Mouse (Mus musculus) midbrain, embryonic 14.5 days (tissue): ENCODE data around the gene Cyp4f14. TPM values are rescaled to one million over a fixed set of nuclear protein-coding genes. Genes with fewer than 3 reads are reported as not detected.

Experiments used
- polyA plus RNA-seq: library from polyadenylated mRNA; unstranded; fragments of >200 nt; fragmentation: Nextera tagmentation; extraction: Ambion mirVana; gene quantifications from 2 replicates; pipeline ENCODE4 v1.2.1, GENCODE M21; 2014

The Cyp4f14 gene
- polyA plus RNA-seq, 1 experiment from 2014 or later = not detected

Other genes starting within 250 kb of the Cyp4f14 start
- gene Cyp4f15, start 231.7 kb downstream of the Cyp4f14 start, polyA plus RNA-seq = 0.78 and 1.3 TPM in 2 replicates
- gene Zfp871, start 129.1 kb downstream of the Cyp4f14 start, polyA plus RNA-seq = 67.6 and 81.3 TPM in 2 replicates
- gene Zfp811, start 107.4 kb downstream of the Cyp4f14 start, polyA plus RNA-seq = 43.9 and 54.3 TPM in 2 replicates
- gene Zfp799, start 87.1 kb downstream of the Cyp4f14 start, polyA plus RNA-seq = 21.4 and 23.7 TPM in 2 replicates
- gene Zfp870, start 25.7 kb downstream of the Cyp4f14 start, polyA plus RNA-seq = 6.1 and 11.1 TPM in 2 replicates
- gene Cyp4f13, start 30.1 kb upstream of the Cyp4f14 start, polyA plus RNA-seq = 4.7 and 6.6 TPM in 2 replicates
- gene Zfp472, start 48.5 kb upstream of the Cyp4f14 start, polyA plus RNA-seq = 9.7 and 10.5 TPM in 2 replicates
- gene Zfp952, start 75.8 kb upstream of the Cyp4f14 start, polyA plus RNA-seq = 20.2 and 24.2 TPM in 2 replicates
- gene Zfp763, start 116.1 kb upstream of the Cyp4f14 start, polyA plus RNA-seq = 30.1 and 35.7 TPM in 2 replicates
- not detected in 2 replicates for gene 4921501E09Rik, start 150.7 kb upstream of the Cyp4f14 start, polyA plus RNA-seq
- gene Zfp563, start 172.0 kb upstream of the Cyp4f14 start, polyA plus RNA-seq = 27.7 and 30.2 TPM in 2 replicates
- 0.08 and 0.09 TPM in 2 replicates for gene Morc2b, start 222.3 kb upstream of the Cyp4f14 start, polyA plus RNA-seq